Mouse (Mus musculus): ENCODE results near the gene Gm17334. TPM values are rescaled to one million over a fixed set of nuclear protein-coding genes. Genes with fewer than 3 reads are reported as not detected.
A peak's percentile ranks its signal among the peaks of the same experiment; 100 is the strongest.

Gm17334 gene
- total RNA-seq, 1 experiment: 0.22 TPM

- peaks cover 13 to 48% of the 10 kb centered on the region in 2 experiments for H3K4me1 ChIP-seq (ENCODE audit: control insufficient read depth in 2 of 2, insufficient read depth in 2 of 2, low read length in 2 of 2, poor library complexity in 1 of 2)
- no peaks in the 10 kb centered on the region for H3K36me3 ChIP-seq (ENCODE audit: control insufficient read depth, insufficient read depth, low read length, poor library complexity, severe bottlenecking)
- no peak overlapping the region for H3K4me3 ChIP-seq (ENCODE audit: insufficient read depth in 1 of 2, low read depth in 1 of 2, low read length in 2 of 2, poor library complexity in 1 of 2, severe bottlenecking in 1 of 2)
- no peaks in the 10 kb centered on the region for H3K9me3 ChIP-seq (ENCODE audit: control insufficient read depth, insufficient read depth, low read depth, low read length)
- H3K27ac ChIP-seq (ENCODE audit: insufficient read depth, low read depth, low read length, poor library complexity, severe bottlenecking): no peak overlapping the region
- in situ Hi-C loops (cut with MboI; ENCODE audit: low sequenced_read_pairs in 2 of 2, unreplicated experiment in 2 of 2): no loop called here
- TF ChIP-seq ZC3H11A (IDR thresholded peaks at IDR 0.05; ENCODE audit: borderline replicate concordance, low read depth, low read length) (no peak), HCFC1 (IDR thresholded peaks at IDR 0.05; ENCODE audit: borderline replicate concordance, insufficient read depth, low read length) (no peak), CHD2 (IDR thresholded peaks at IDR 0.05; ENCODE audit: low read depth, low read length) (no peak), ZNF384 (IDR thresholded peaks at IDR 0.05; ENCODE audit: low read depth, low read length) (no peak), MAFK (IDR thresholded peaks at IDR 0.05; ENCODE audit: insufficient read depth, low read depth, low read length) (no peak)
- H3K9ac ChIP-seq (ENCODE audit: insufficient read depth, low read depth, low read length, poor library complexity, severe bottlenecking): 0 out of 2 replicates have a peak overlapping the region, but pooled peaks have one; percentile 7
- no peak for DNase-seq (ENCODE audit: low read depth, low spot score)
Observed at GRCm38 (mm10) chr11:53804569-53805344, 31.8 kb upstream of the Gm17334 start.

- no peak overlapping the region for H3K27ac ChIP-seq (ENCODE audit: insufficient read depth, low read depth, low read length, poor library complexity, severe bottlenecking)
- in situ Hi-C loops (cut with MboI; ENCODE audit: low sequenced_read_pairs in 2 of 2, unreplicated experiment in 2 of 2): no loop called here
- no peaks in the 10 kb centered on the region for H3K36me3 ChIP-seq (ENCODE audit: control insufficient read depth, insufficient read depth, low read length, poor library complexity, severe bottlenecking)
- H3K9ac ChIP-seq (ENCODE audit: insufficient read depth, low read depth, low read length, poor library complexity, severe bottlenecking): no peak overlapping the region
- no peak for DNase-seq (ENCODE audit: low read depth, low spot score)
- no peaks in the 10 kb centered on the region for H3K9me3 ChIP-seq (ENCODE audit: control insufficient read depth, insufficient read depth, low read depth, low read length)
- no peak overlapping the region for H3K4me3 ChIP-seq (ENCODE audit: insufficient read depth in 1 of 2, low read depth in 1 of 2, low read length in 2 of 2, poor library complexity in 1 of 2, severe bottlenecking in 1 of 2)
- TF ChIP-seq HCFC1 (IDR thresholded peaks at IDR 0.05; ENCODE audit: borderline replicate concordance, insufficient read depth, low read length) (no peak), ZC3H11A (IDR thresholded peaks at IDR 0.05; ENCODE audit: borderline replicate concordance, low read depth, low read length) (no peak), MAFK (IDR thresholded peaks at IDR 0.05; ENCODE audit: insufficient read depth, low read depth, low read length) (no peak), CHD2 (IDR thresholded peaks at IDR 0.05; ENCODE audit: low read depth, low read length) (no peak), ZNF384 (IDR thresholded peaks at IDR 0.05; ENCODE audit: low read depth, low read length) (no peak)
- H3K4me1 ChIP-seq (ENCODE audit: control insufficient read depth in 2 of 2, insufficient read depth in 2 of 2, low read length in 2 of 2, poor library complexity in 1 of 2): peaks cover 21 to 49% of the 10 kb centered on the region in 2 experiments
Observed at GRCm38 (mm10) chr11:53803494-53803893, 30.5 kb upstream of the Gm17334 start.

GRCm38 (mm10) chr11:53803093-53803492 is 30.1 kb upstream of the Gm17334 start:
- no peak overlapping the region for H3K27ac ChIP-seq (ENCODE audit: insufficient read depth, low read depth, low read length, poor library complexity, severe bottlenecking)
- no peaks in the 10 kb centered on the region for H3K9me3 ChIP-seq (ENCODE audit: control insufficient read depth, insufficient read depth, low read depth, low read length)
- H3K36me3 ChIP-seq (ENCODE audit: control insufficient read depth, insufficient read depth, low read length, poor library complexity, severe bottlenecking): no peaks in the 10 kb centered on the region
- TF ChIP-seq MAFK (IDR thresholded peaks at IDR 0.05; ENCODE audit: insufficient read depth, low read depth, low read length) (no peak), CHD2 (IDR thresholded peaks at IDR 0.05; ENCODE audit: low read depth, low read length) (no peak), HCFC1 (IDR thresholded peaks at IDR 0.05; ENCODE audit: borderline replicate concordance, insufficient read depth, low read length) (no peak), ZNF384 (IDR thresholded peaks at IDR 0.05; ENCODE audit: low read depth, low read length) (no peak)
- peaks cover 21 to 51% of the 10 kb centered on the region in 2 experiments for H3K4me1 ChIP-seq (ENCODE audit: control insufficient read depth in 2 of 2, insufficient read depth in 2 of 2, low read length in 2 of 2, poor library complexity in 1 of 2)
- no peak overlapping the region for H3K9ac ChIP-seq (ENCODE audit: insufficient read depth, low read depth, low read length, poor library complexity, severe bottlenecking)
- DNase-seq (ENCODE audit: low read depth, low spot score): no peak
- H3K4me3 ChIP-seq (ENCODE audit: insufficient read depth in 1 of 2, low read depth in 1 of 2, low read length in 2 of 2, poor library complexity in 1 of 2, severe bottlenecking in 1 of 2): no peak overlapping the region
- in situ Hi-C loops (cut with MboI; ENCODE audit: low sequenced_read_pairs in 2 of 2, unreplicated experiment in 2 of 2): no loop called here

DNA sequence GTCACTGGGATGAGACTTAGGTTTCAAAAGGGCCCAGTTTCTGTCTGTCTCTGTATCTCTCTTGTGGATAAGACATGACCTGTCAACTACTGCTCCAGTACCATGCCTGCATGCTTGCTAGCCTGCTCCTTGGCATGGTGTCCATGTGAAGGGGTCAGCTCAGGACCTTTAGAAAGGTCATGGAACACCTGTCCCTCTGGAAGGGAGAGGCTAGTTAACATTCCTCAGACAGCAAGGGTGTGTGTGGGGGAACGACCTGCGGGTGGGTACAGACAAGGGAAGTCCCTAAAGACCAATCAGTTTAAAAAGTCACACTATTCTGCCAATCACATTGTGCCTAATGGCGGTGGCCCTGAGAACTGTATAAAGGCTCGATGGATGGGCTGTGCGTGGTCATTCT is 28.0 kb upstream of the Gm17334 start:
- no peak for DNase-seq (ENCODE audit: low read depth, low spot score)
- no peaks in the 10 kb centered on the region for H3K9me3 ChIP-seq (ENCODE audit: control insufficient read depth, insufficient read depth, low read depth, low read length)
- peak overlapping the region; percentile 64; the same call in 1 of the 2 replicates for H3K27ac ChIP-seq (ENCODE audit: insufficient read depth, low read depth, low read length, poor library complexity, severe bottlenecking)
- peaks cover 22 to 62% of the 10 kb centered on the region in 2 experiments for H3K4me1 ChIP-seq (ENCODE audit: control insufficient read depth in 2 of 2, insufficient read depth in 2 of 2, low read length in 2 of 2, poor library complexity in 1 of 2)
- no peak for TF ChIP-seq CHD2 (IDR thresholded peaks at IDR 0.05; ENCODE audit: low read depth, low read length)
- TF ChIP-seq HCFC1 (IDR thresholded peaks at IDR 0.05; ENCODE audit: borderline replicate concordance, insufficient read depth, low read length): no peak
- TF ChIP-seq ZNF384 (IDR thresholded peaks at IDR 0.05; ENCODE audit: low read depth, low read length): no peak
- no peak for TF ChIP-seq ZC3H11A (IDR thresholded peaks at IDR 0.05; ENCODE audit: borderline replicate concordance, low read depth, low read length)
- TF ChIP-seq MAFK (IDR thresholded peaks at IDR 0.05; ENCODE audit: insufficient read depth, low read depth, low read length): no peak
- H3K36me3 ChIP-seq (ENCODE audit: control insufficient read depth, insufficient read depth, low read length, poor library complexity, severe bottlenecking): no peaks in the 10 kb centered on the region
- in situ Hi-C loops (cut with MboI; ENCODE audit: low sequenced_read_pairs in 2 of 2, unreplicated experiment in 2 of 2): no loop called here
- H3K9ac ChIP-seq (ENCODE audit: insufficient read depth, low read depth, low read length, poor library complexity, severe bottlenecking): no peak overlapping the region
- no peak overlapping the region for H3K4me3 ChIP-seq (ENCODE audit: insufficient read depth in 1 of 2, low read depth in 1 of 2, low read length in 2 of 2, poor library complexity in 1 of 2, severe bottlenecking in 1 of 2)
